Mouse (Mus musculus) forebrain, embryonic 10.5 days (tissue): Measurements from ENCODE around the gene Ccdc60. TPM values are rescaled to one million over a fixed set of nuclear protein-coding genes. Genes with fewer than 3 reads are reported as not detected.
"Not testable (repeated sequence)": the region's sequence is repeated elsewhere in the genome, so short reads cannot be mapped to it uniquely, and the experiment has no call there.

ENCODE experiments used
- DNase-seq: peaks from one replicate; pipeline ENCODE4 v3.0.0-alpha.2; 2017; ENCODE audit warnings: low spot score; ENCODE audit errors: extremely low spot score
- H3K27ac ChIP-seq: fragments of 300-500 bp; sonication (generic); 2 replicates; pipeline ENCODE4 v1.5.1; 2016; ENCODE audit warnings: mild to moderate bottlenecking
- H3K27me3 ChIP-seq: fragments of 300-500 bp; sonication (generic); 2 replicates; pipeline ENCODE4 v1.6.1; 2016; ENCODE audit warnings: mild to moderate bottlenecking; ENCODE audit not compliant: poor library complexity, severe bottlenecking
- H3K36me3 ChIP-seq: fragments of 300-500 bp; sonication (generic); replicated peaks from 2 replicates; pipeline ENCODE4 v1.6.1; 2016; ENCODE audit warnings: mild to moderate bottlenecking, moderate library complexity
- H3K4me1 ChIP-seq: fragments of 300-500 bp; sonication (generic); 2 replicates; pipeline ENCODE4 v1.6.1; 2016
- H3K4me3 ChIP-seq: fragments of 300-500 bp; sonication (generic); 2 replicates; pipeline ENCODE4 v1.5.1; 2016; ENCODE audit warnings: mild to moderate bottlenecking, moderate library complexity
- H3K9me3 ChIP-seq: fragments of 300-500 bp; sonication (generic); 2 replicates; pipeline ENCODE4 v1.6.1; 2016; ENCODE audit warnings: mild to moderate bottlenecking, moderate library complexity
- WGBS: fragments of 180-500 bp; shearing (Covaris S2); methylation state at CpG from one replicate; pipeline ENCODE4 v1.1.7; 2016; 5-methylcytosine and 5-hydroxymethylcytosine counted together
- polyA plus RNA-seq: library from polyadenylated mRNA; unstranded; fragments of >200 nt; fragmentation: Nextera tagmentation; extraction: Ambion mirVana; gene quantifications from 2 replicates; pipeline ENCODE4 v1.2.1, GENCODE M21; 2016

Gene Ccdc60
- polyA plus RNA-seq, result 0.47 and 0.66 TPM in 2 replicates

GRCm38 (mm10) chr5:116288849-116289570, at the start of gene Ccdc60:
Gene Ccdc60, minus strand, starts transcription at chr5:116288985.
- Histone ChIP-seq H3K9me3 (no peaks in the 10 kb centered on the region), H3K4me3 (peak within 1 kb of the TSS; percentile 43), H3K36me3 (no peaks in the 10 kb centered on the region), H3K27me3 (peaks cover 91% of the 10 kb centered on the region), H3K27ac (peak within 1 kb of the TSS; percentile 42), H3K4me1 (peaks cover 31% of the 10 kb centered on the region)
- DNase-seq, result peak; percentile 79
- 4% methylated on average over 28 of the region's 28 CpGs for WGBS

DNA sequence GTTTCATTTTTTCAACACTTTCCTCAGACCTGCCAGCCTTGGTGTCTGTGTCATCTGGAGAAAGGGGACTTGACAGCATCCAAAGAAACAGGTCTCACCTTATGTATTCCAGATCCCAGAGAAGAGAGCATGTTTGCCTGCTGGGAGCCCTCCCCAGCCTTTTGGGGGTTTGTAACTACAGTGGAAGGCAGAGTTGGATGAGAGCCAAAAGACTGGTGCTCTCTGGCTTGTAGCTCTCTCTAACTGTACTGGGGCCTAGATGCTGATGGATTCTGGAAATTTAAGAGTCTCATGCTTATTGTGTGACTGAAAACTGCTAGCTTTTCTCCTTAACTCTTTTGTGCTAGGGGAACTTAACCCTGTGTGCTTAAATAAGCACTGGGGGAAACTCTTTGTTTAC, 47.4 kb upstream of the Ccdc60 start:
- no peak for DNase-seq
- no peak overlapping the region for H3K27ac ChIP-seq
- H3K4me3 ChIP-seq, result no peak overlapping the region
- H3K4me1 ChIP-seq, result peaks cover 10% of the 10 kb centered on the region; the same call in 1 of the 2 replicates
- no peaks in the 10 kb centered on the region; the same call in 1 of the 2 replicates for H3K9me3 ChIP-seq
- no peaks in the 10 kb centered on the region for H3K36me3 ChIP-seq
- H3K27me3 ChIP-seq, result peaks cover 62% of the 10 kb centered on the region

DNA sequence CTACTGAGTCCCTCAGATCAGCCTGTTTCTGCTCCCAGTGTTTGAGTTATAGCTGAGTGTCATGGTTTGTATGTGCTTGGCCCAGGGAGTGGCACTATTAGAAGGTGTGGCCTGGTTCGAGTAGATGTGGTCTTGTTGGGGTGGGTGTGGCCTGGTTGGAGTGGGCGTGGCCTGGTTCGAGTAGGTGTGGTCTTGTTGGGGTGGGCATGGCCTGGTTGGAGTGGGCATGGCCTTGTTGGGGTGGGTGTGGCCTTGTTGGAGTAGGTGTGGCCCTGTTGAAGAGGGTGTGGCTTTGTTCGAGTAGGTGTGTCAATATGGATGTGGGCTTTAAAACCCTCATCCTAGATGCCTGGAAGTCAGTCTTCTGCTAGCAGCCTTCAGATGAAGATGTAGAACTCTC, 40.1 kb upstream of the Ccdc60 start:
- Histone ChIP-seq H3K4me1 (peaks cover 14% of the 10 kb centered on the region), H3K27ac (no peak overlapping the region), H3K36me3 (no peaks in the 10 kb centered on the region), H3K27me3 (peaks cover 47% of the 10 kb centered on the region), H3K4me3 (no peak overlapping the region), H3K9me3 (peaks cover 9% of the 10 kb centered on the region; the same call in 1 of the 2 replicates)
- DNase-seq, result no peak
- 83% methylated on average over 4 of the region's 4 CpGs for WGBS

DNA sequence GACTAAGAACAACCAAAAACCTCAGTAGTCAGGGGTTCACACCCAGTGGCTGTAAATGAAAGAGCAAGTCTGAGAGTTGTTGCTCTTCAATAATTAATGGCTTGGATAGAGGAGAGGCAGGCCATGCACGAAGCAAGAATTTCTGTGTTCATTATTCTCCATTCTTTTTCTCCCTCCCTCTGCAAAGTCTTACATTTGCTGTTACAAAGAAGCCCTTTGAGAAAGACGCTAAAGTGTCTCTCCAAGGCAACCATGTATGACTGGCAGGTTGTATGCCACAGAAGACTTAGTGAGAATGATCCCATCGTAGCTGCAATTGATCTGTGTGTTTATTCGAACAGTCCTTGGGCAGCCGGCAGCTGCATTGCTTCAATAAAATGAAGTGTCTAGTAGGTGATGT, 34.6 kb upstream of the Ccdc60 start:
- Histone ChIP-seq H3K4me1 (peaks cover 30% of the 10 kb centered on the region), H3K9me3 (peaks cover 5% of the 10 kb centered on the region; the same call in 1 of the 2 replicates), H3K36me3 (no peaks in the 10 kb centered on the region), H3K27me3 (peaks cover 94% of the 10 kb centered on the region), H3K4me3 (no peak overlapping the region), H3K27ac (no peak overlapping the region)
- DNase-seq, result no peak
- WGBS, result 66% methylated on average over 5 of the region's 5 CpGs

DNA sequence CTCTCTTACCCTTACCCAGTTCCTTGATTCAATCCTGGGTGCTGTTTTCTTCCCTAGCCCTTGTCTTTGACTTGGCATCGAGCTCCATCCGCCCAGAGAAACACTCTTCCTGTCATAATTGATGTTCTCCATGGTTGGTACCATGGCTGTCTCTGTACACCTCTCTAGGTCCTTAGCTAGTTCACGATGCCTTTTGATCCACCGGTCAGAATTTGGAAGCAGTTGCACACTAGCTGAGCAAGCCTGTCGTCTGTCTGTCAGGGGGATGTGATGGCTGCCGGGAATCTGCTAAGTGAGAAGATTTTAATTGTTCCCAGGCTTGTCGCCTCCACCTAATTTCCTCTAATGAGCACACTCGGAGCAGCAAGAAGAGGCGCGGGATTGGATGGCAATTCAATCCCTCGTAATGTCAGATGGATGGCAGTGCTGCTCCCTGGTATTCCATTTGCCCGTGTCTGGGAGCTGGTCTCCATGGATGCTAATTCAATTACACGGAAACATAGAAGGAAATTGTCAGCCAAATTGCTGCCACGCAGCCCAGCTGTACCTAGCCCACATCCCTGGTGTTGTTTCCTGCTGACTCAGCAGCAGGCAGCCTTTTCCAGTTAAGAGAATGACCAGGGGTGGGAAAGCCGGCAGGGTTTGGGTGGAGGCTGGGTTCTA, 33.7 kb upstream of the Ccdc60 start:
- Histone ChIP-seq H3K4me1 (peaks cover 30% of the 10 kb centered on the region), H3K9me3 (peaks cover 5% of the 10 kb centered on the region; the same call in 1 of the 2 replicates), H3K27ac (no peak overlapping the region), H3K27me3 (peaks cover 99% of the 10 kb centered on the region), H3K36me3 (no peaks in the 10 kb centered on the region), H3K4me3 (no peak overlapping the region; the same call in 1 of the 2 replicates)
- 44% methylated on average over 15 of the region's 15 CpGs for WGBS
- peak; percentile 44 for DNase-seq

DNA sequence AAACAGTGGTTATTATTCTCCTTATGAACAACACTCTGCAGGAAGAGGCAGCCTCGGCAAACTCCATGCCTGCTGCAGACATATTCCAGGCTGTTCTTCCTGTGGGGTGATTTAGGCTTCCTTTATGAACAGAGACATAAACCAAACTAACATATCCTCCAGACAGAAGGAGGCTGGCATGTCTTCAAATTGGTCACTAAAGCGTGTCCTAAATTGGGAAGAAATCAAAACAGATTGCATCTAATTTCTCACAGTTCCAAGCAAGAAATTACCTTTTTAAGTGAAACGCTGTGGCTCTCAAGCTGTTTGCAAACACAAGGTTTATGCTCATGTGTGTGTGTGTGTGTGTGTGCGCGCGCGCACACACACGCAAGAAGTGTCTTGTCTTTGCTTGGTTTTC, 24.9 kb upstream of the Ccdc60 start:
- 92% methylated on average over 8 of the region's 8 CpGs for WGBS
- H3K36me3 ChIP-seq, result no peaks in the 10 kb centered on the region
- no peak overlapping the region for H3K27ac ChIP-seq
- H3K27me3 ChIP-seq, result peaks cover 89% of the 10 kb centered on the region
- H3K4me1 ChIP-seq, result peaks cover 19% of the 10 kb centered on the region
- DNase-seq, result no peak
- no peaks in the 10 kb centered on the region; the same call in 1 of the 2 replicates for H3K9me3 ChIP-seq
- no peak overlapping the region for H3K4me3 ChIP-seq

DNA sequence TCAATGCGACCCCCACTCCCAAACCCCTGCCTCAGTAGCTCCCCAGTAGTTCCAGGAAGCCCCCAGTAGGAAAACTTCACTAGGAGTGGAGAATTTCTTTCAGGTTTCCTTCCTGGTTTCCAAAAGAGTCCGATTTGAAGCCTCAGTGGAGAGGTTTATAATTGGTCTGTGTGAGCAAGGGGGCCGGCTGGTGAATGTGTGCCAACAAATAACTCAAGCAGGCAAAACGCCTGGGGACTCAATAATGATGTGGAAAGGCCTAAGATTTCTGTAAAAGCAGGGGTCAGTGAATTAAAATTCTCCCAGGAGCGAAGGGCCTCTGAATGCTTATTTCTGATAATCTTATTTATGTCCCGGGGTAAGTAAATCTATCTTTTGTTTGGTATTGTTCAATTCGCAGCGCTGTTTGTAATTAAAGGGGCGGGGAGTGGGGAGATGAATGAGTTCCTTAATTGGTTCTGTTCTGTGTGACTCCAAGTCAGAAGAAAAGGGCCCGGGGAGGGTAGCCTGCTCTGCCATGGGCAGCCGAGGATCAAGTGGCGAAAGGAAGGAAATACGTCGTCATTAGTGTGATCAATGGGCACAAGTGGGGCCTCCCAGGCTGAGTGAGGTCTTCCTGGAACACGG, 23.4 kb upstream of the Ccdc60 start:
- peak; percentile 63 for DNase-seq
- Histone ChIP-seq H3K27ac (peak overlapping the region; percentile 48; the same call in 1 of the 2 replicates), H3K4me1 (peaks cover 19% of the 10 kb centered on the region), H3K36me3 (no peaks in the 10 kb centered on the region), H3K9me3 (no peaks in the 10 kb centered on the region; the same call in 1 of the 2 replicates), H3K4me3 (peak overlapping the region; percentile 32), H3K27me3 (peaks cover 90% of the 10 kb centered on the region)
- 14% methylated on average over 15 of the region's 15 CpGs for WGBS

DNA sequence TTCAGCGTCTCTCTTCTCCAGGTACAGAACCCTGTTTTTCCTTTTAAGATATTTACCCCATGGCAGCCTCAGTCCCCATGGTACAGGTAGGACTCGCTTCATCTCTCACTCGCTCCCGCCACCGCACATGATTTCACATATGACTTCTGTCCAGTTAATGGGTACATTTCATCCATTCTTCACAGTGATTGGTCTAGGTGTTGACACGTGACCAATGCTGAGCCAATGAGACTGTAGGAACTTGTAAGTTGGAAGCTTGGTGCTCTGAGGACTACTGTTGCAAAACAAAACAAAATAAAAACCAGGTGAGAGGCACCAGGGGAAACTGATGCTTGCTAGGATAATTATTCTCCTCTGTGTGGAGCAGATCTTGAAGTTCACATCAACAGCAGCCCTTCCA, 22.9 kb upstream of the Ccdc60 start:
- WGBS, result 87% methylated on average over 6 of the region's 6 CpGs
- H3K4me1 ChIP-seq, result peaks cover 19% of the 10 kb centered on the region
- H3K4me3 ChIP-seq, result peak overlapping the region; percentile 32

GRCm38 (mm10) chr5:116309383-116309801, 20.6 kb upstream of the Ccdc60 start:
- 62% methylated on average over 6 of the region's 6 CpGs for WGBS
- Histone ChIP-seq H3K4me3 (no peak overlapping the region), H3K36me3 (no peaks in the 10 kb centered on the region), H3K27me3 (peaks cover 90% of the 10 kb centered on the region), H3K27ac (no peak overlapping the region), H3K9me3 (peaks cover 4% of the 10 kb centered on the region; the same call in 1 of the 2 replicates), H3K4me1 (peaks cover 19% of the 10 kb centered on the region)
- DNase-seq, result no peak

More for the DNA sequence above, 22.9 kb upstream of the Ccdc60 start:
- DNase-seq, result no peak
- H3K27me3 ChIP-seq, result peaks cover 90% of the 10 kb centered on the region
- H3K36me3 ChIP-seq, result no peaks in the 10 kb centered on the region
- H3K27ac ChIP-seq, result no peak overlapping the region
- peaks cover 4% of the 10 kb centered on the region; the same call in 1 of the 2 replicates for H3K9me3 ChIP-seq

DNA sequence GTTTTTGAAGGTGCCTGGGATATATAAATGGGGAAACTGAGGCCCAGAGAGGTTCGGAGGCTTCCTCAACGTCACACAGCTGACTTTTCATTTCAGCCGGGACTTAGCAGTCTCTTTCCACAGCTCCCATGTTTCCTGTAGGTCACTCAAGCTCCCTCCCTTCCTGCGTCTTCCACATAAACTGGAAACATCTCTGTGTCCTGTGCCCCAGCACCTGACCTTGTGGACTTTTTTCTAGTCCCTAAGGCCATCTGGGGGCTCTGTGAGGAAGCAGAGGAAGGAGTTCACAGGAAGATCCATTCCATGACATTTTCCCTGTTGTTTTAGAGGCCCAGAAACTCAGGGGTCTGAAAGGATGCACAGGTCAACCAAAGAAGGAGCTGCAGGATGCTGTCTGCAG, 16.8 kb upstream of the Ccdc60 start:
- H3K9me3 ChIP-seq, result peaks cover 4% of the 10 kb centered on the region; the same call in 1 of the 2 replicates
- no peaks in the 10 kb centered on the region for H3K36me3 ChIP-seq
- DNase-seq, result no peak
- peaks cover 5% of the 10 kb centered on the region; the same call in 1 of the 2 replicates for H3K4me1 ChIP-seq
- peaks cover 99% of the 10 kb centered on the region for H3K27me3 ChIP-seq
- 71% methylated on average over 4 of the region's 4 CpGs for WGBS
- H3K4me3 ChIP-seq, result no peak overlapping the region
- no peak overlapping the region for H3K27ac ChIP-seq

GRCm38 (mm10) chr5:116305146-116305545, 16.4 kb upstream of the Ccdc60 start:
- DNase-seq, H3K9me3 ChIP-seq, H3K27ac ChIP-seq, H3K4me3 ChIP-seq, H3K4me1 ChIP-seq, H3K36me3 ChIP-seq: not testable (repeated sequence)
- H3K27me3 ChIP-seq, result peaks cover 99% of the 10 kb centered on the region

DNA sequence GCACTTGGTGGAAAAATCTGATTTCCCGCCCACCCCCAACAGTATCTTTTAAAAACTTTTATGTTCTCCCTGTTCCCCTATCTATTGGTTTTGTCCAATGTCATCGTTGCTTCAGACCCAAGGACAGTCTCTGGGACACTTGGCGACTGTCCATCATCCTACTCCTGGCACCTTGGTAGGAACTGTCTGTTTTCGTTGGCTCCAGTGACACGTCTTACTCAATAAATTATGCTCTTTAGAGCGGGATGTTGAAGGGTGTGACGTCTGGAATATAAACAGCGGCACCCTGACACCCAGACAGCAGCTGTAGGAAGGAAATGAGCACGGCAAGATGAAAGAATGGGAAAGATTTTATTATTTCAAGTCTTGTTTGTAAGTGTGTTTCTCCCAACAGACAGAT, 12.2 kb upstream of the Ccdc60 start:
- Histone ChIP-seq H3K27me3 (peaks cover 77% of the 10 kb centered on the region), H3K4me3 (no peak overlapping the region), H3K9me3 (peaks cover 5% of the 10 kb centered on the region; the same call in 1 of the 2 replicates), H3K4me1 (no peaks in the 10 kb centered on the region), H3K36me3 (no peaks in the 10 kb centered on the region), H3K27ac (no peak overlapping the region)
- WGBS, result 86% methylated on average over 9 of the region's 9 CpGs
- no peak for DNase-seq
